Mouse (Mus musculus) embryonic facial prominence, embryonic 13.5 days (tissue): ENCODE measurements around the gene Kif24. TPM values are rescaled to one million over a fixed set of nuclear protein-coding genes. Genes with fewer than 3 reads are reported as not detected.

Source experiments
- ATAC-seq: fragments of 200-750 bp; cut with Nextera tagmentation; 2 replicates; pipeline ENCODE4 v1.8.0; 2017; ENCODE audit warnings: low read depth; ENCODE audit not compliant: insufficient number of reproducible peaks, insufficient read depth, low FRiP score, low TSS enrichment
- H3K27ac ChIP-seq: fragments of 300-500 bp; sonication (generic); 2 replicates; pipeline ENCODE4 v1.5.1; 2015; ENCODE audit warnings: moderate library complexity, mild to moderate bottlenecking, inconsistent platforms
- H3K27me3 ChIP-seq: fragments of 300-500 bp; sonication (generic); 2 replicates; pipeline ENCODE4 v1.6.1; 2015; ENCODE audit warnings: mild to moderate bottlenecking, inconsistent platforms
- H3K36me3 ChIP-seq: fragments of 300-500 bp; sonication (generic); 2 replicates; pipeline ENCODE4 v1.6.1; 2015; ENCODE audit warnings: mild to moderate bottlenecking, inconsistent platforms
- H3K4me1 ChIP-seq: fragments of 300-500 bp; sonication (generic); 2 replicates; pipeline ENCODE4 v1.6.1; 2015; ENCODE audit warnings: inconsistent platforms
- H3K4me2 ChIP-seq: fragments of 300-500 bp; sonication (generic); 2 replicates; pipeline ENCODE4 v1.6.1; 2015; ENCODE audit warnings: moderate library complexity, mild to moderate bottlenecking, inconsistent platforms
- H3K4me3 ChIP-seq: fragments of 300-500 bp; sonication (generic); 2 replicates; pipeline ENCODE4 v1.5.1; 2015; ENCODE audit warnings: mild to moderate bottlenecking, inconsistent platforms
- H3K9ac ChIP-seq: fragments of 300-500 bp; sonication (generic); 2 replicates; pipeline ENCODE4 v1.6.1; 2015; ENCODE audit warnings: mild to moderate bottlenecking, inconsistent platforms
- H3K9me3 ChIP-seq: fragments of 300-500 bp; sonication (generic); 2 replicates; pipeline ENCODE4 v1.6.1; 2016; ENCODE audit warnings: inconsistent platforms
- WGBS: fragments of 180-500 bp; shearing (Covaris S2); methylation state at CpG from one replicate; pipeline ENCODE4 v1.1.7; 2015; ENCODE audit warnings: mixed read lengths; 5-methylcytosine and 5-hydroxymethylcytosine counted together
- polyA plus RNA-seq: library from polyadenylated mRNA; unstranded; fragments of >200 nt; fragmentation: Nextera tagmentation; extraction: Ambion mirVana; gene quantifications from 2 replicates; pipeline ENCODE4 v1.2.1, GENCODE M21; 2015

The Kif24 gene
- 7.6 and 9.6 TPM in 2 replicates for polyA plus RNA-seq

GRCm38 (mm10) chr4:41464345-41465286, at the start of gene Kif24, which contains the start of gene Nudt2:
Kif24 (minus strand) TSS chr4:41464887.
Nudt2 (plus strand) TSS chr4:41465151.
- H3K27ac ChIP-seq = peak within 1 kb of the TSS; percentile 62; the same call in 1 of the 2 replicates
- H3K27me3 ChIP-seq = no peaks in the 10 kb centered on the region
- H3K4me2 ChIP-seq = peak within 1 kb of the TSS; percentile 61
- H3K4me1 ChIP-seq = peaks cover 27% of the 10 kb centered on the region
- H3K36me3 ChIP-seq = no peaks in the 10 kb centered on the region
- WGBS = under 1% methylated on average over 70 of the region's 70 CpGs
- H3K9ac ChIP-seq = peak within 1 kb of the TSS; percentile 83
- H3K4me3 ChIP-seq = peak within 1 kb of the TSS; percentile 70
- peak; percentile 98 for ATAC-seq
- no peaks in the 10 kb centered on the region for H3K9me3 ChIP-seq

GRCm38 (mm10) chr4:41513714-41514113, 49.0 kb upstream of the Kif24 start:
- peaks cover 17% of the 10 kb centered on the region for H3K4me1 ChIP-seq
- no peaks in the 10 kb centered on the region for H3K36me3 ChIP-seq
- no peak overlapping the region for H3K9ac ChIP-seq
- no peak for ATAC-seq
- peak overlapping the region; percentile 44 for H3K4me2 ChIP-seq
- no peak overlapping the region for H3K4me3 ChIP-seq
- H3K27me3 ChIP-seq = no peaks in the 10 kb centered on the region
- peak overlapping the region; percentile 78 for H3K27ac ChIP-seq
- no peaks in the 10 kb centered on the region for H3K9me3 ChIP-seq
- WGBS = 8% methylated on average over 8 of the region's 8 CpGs

GRCm38 (mm10) chr4:41513309-41513708, 48.6 kb upstream of the Kif24 start:
- H3K9me3 ChIP-seq = no peaks in the 10 kb centered on the region
- H3K27ac ChIP-seq = peak overlapping the region; percentile 78
- no peak for ATAC-seq
- peak overlapping the region; percentile 44 for H3K4me2 ChIP-seq
- no peaks in the 10 kb centered on the region for H3K36me3 ChIP-seq
- 12% methylated on average over 4 of the region's 4 CpGs for WGBS
- H3K4me1 ChIP-seq = peaks cover 17% of the 10 kb centered on the region
- H3K9ac ChIP-seq = no peak overlapping the region
- peaks cover 2% of the 10 kb centered on the region; the same call in 1 of the 2 replicates for H3K27me3 ChIP-seq
- no peak overlapping the region for H3K4me3 ChIP-seq

GRCm38 (mm10) chr4:41507998-41508397, 43.3 kb upstream of the Kif24 start:
- Histone ChIP-seq H3K9ac (no peak overlapping the region), H3K4me3 (no peak overlapping the region), H3K36me3 (no peaks in the 10 kb centered on the region), H3K9me3 (no peaks in the 10 kb centered on the region), H3K4me1 (peaks cover 23% of the 10 kb centered on the region), H3K27ac (no peak overlapping the region), H3K27me3 (peaks cover 7% of the 10 kb centered on the region; the same call in 1 of the 2 replicates), H3K4me2 (peak overlapping the region; percentile 87)
- 47% methylated on average over 7 of the region's 7 CpGs for WGBS
- ATAC-seq = no peak

- WGBS = 2% methylated on average over 22 of the region's 22 CpGs
- Histone ChIP-seq H3K9ac (peak overlapping the region; percentile 77), H3K27me3 (peaks cover 10% of the 10 kb centered on the region), H3K27ac (peak overlapping the region; percentile 74), H3K4me1 (peaks cover 25% of the 10 kb centered on the region), H3K36me3 (no peaks in the 10 kb centered on the region), H3K4me2 (peak overlapping the region; percentile 87), H3K4me3 (peak overlapping the region; percentile 56), H3K9me3 (no peaks in the 10 kb centered on the region)
- no peak for ATAC-seq
Measured at GRCm38 (mm10) chr4:41507326-41507924, 42.7 kb upstream of the Kif24 start.

GRCm38 (mm10) chr4:41506906-41507305, 42.2 kb upstream of the Kif24 start:
- peaks cover 29% of the 10 kb centered on the region for H3K4me1 ChIP-seq
- H3K27ac ChIP-seq = peak overlapping the region; percentile 74
- WGBS = under 1% methylated on average over 29 of the region's 29 CpGs
- no peaks in the 10 kb centered on the region for H3K36me3 ChIP-seq
- H3K27me3 ChIP-seq = peaks cover 15% of the 10 kb centered on the region
- H3K4me3 ChIP-seq = peak overlapping the region; percentile 56
- H3K9me3 ChIP-seq = no peaks in the 10 kb centered on the region
- peak; percentile 72 for ATAC-seq
- H3K4me2 ChIP-seq = peak overlapping the region; percentile 87
- peak overlapping the region; percentile 77 for H3K9ac ChIP-seq

- H3K9me3 ChIP-seq = no peaks in the 10 kb centered on the region
- peak overlapping the region; percentile 56; the same call in 1 of the 2 replicates for H3K4me3 ChIP-seq
- H3K4me1 ChIP-seq = peaks cover 33% of the 10 kb centered on the region
- no peak for ATAC-seq
- peaks cover 23% of the 10 kb centered on the region for H3K27me3 ChIP-seq
- peak overlapping the region; percentile 74 for H3K27ac ChIP-seq
- H3K4me2 ChIP-seq = peak overlapping the region; percentile 87
- H3K9ac ChIP-seq = peak overlapping the region; percentile 77; the same call in 1 of the 2 replicates
- WGBS = 9% methylated on average over 13 of the region's 13 CpGs
- no peaks in the 10 kb centered on the region for H3K36me3 ChIP-seq
Measured at GRCm38 (mm10) chr4:41506156-41506555, 41.5 kb upstream of the Kif24 start.

GRCm38 (mm10) chr4:41505131-41505551, 40.5 kb upstream of the Kif24 start:
- Histone ChIP-seq H3K9me3 (no peaks in the 10 kb centered on the region), H3K9ac (no peak overlapping the region), H3K36me3 (no peaks in the 10 kb centered on the region), H3K27ac (no peak overlapping the region), H3K4me2 (no peak overlapping the region), H3K4me1 (peaks cover 36% of the 10 kb centered on the region), H3K27me3 (peaks cover 33% of the 10 kb centered on the region), H3K4me3 (no peak overlapping the region)
- ATAC-seq = no peak
- 55% methylated on average over 11 of the region's 11 CpGs for WGBS

GRCm38 (mm10) chr4:41504325-41504724, 39.6 kb upstream of the Kif24 start:
- no peak for ATAC-seq
- Histone ChIP-seq H3K36me3 (no peaks in the 10 kb centered on the region), H3K4me2 (no peak overlapping the region), H3K4me1 (peaks cover 37% of the 10 kb centered on the region), H3K4me3 (no peak overlapping the region), H3K9me3 (no peaks in the 10 kb centered on the region), H3K9ac (no peak overlapping the region), H3K27ac (no peak overlapping the region), H3K27me3 (peaks cover 41% of the 10 kb centered on the region)
- 74% methylated on average over 5 of the region's 5 CpGs for WGBS

GRCm38 (mm10) chr4:41502986-41503412, 38.3 kb upstream of the Kif24 start, which contains the start of gene AI464131:
AI464131 (minus strand) TSS chr4:41503076.
- H3K4me3 ChIP-seq = peak within 1 kb of the TSS; percentile 46
- no peaks in the 10 kb centered on the region for H3K9me3 ChIP-seq
- H3K27ac ChIP-seq = peak within 1 kb of the TSS; percentile 79
- H3K9ac ChIP-seq = peak within 1 kb of the TSS; percentile 67
- H3K27me3 ChIP-seq = peaks cover 49% of the 10 kb centered on the region
- peak; percentile 92 for ATAC-seq
- H3K4me2 ChIP-seq = peak within 1 kb of the TSS; percentile 75
- H3K4me1 ChIP-seq = peaks cover 50% of the 10 kb centered on the region
- no peaks in the 10 kb centered on the region for H3K36me3 ChIP-seq
- under 1% methylated on average over 18 of the region's 18 CpGs for whole genome bisulfite sequencing

- H3K27ac ChIP-seq = peak overlapping the region; percentile 79
Measured at GRCm38 (mm10) chr4:41502171-41502940, 37.7 kb upstream of the Kif24 start.

More at GRCm38 (mm10) chr4:41502171-41502940, 37.7 kb upstream of the Kif24 start:
- no peaks in the 10 kb centered on the region for H3K36me3 ChIP-seq
- peak overlapping the region; percentile 67 for H3K9ac ChIP-seq
- H3K9me3 ChIP-seq = no peaks in the 10 kb centered on the region
- peak overlapping the region; percentile 46 for H3K4me3 ChIP-seq
- peak; percentile 38 for ATAC-seq
- WGBS = 6% methylated on average over 20 of the region's 20 CpGs
- H3K27me3 ChIP-seq = peaks cover 53% of the 10 kb centered on the region
- peak overlapping the region; percentile 75 for H3K4me2 ChIP-seq
- H3K4me1 ChIP-seq = peaks cover 50% of the 10 kb centered on the region
